Mouse (Mus musculus) left cerebral cortex, postnatal 4 days (tissue): Measurements from ENCODE around the gene Hscb. TPM values are rescaled to one million over a fixed set of nuclear protein-coding genes. Genes with fewer than 3 reads are reported as not detected.
"Not testable (repeated sequence)": the region's sequence is repeated elsewhere in the genome, so short reads cannot be mapped to it uniquely, and the experiment has no call there.

Experiments used
- DNase-seq: peaks from one replicate; pipeline ENCODE4 v3.0.0-alpha.2; 2022
- intact Hi-C: fragments of 180-260 bp; cut with DNase I; formaldehyde crosslinking; loops from one replicate; pipeline ENCODE4 v1.15.1; 2025
- total RNA-seq, 2 experiments: library from RNA; stranded (reverse); gene quantifications; 2 replicates each; pipeline ENCODE4 v1.2.3; 2021

Gene Hscb
- total RNA-seq, result 1 to 10 TPM; 6.3 to 8.0 TPM

DNA sequence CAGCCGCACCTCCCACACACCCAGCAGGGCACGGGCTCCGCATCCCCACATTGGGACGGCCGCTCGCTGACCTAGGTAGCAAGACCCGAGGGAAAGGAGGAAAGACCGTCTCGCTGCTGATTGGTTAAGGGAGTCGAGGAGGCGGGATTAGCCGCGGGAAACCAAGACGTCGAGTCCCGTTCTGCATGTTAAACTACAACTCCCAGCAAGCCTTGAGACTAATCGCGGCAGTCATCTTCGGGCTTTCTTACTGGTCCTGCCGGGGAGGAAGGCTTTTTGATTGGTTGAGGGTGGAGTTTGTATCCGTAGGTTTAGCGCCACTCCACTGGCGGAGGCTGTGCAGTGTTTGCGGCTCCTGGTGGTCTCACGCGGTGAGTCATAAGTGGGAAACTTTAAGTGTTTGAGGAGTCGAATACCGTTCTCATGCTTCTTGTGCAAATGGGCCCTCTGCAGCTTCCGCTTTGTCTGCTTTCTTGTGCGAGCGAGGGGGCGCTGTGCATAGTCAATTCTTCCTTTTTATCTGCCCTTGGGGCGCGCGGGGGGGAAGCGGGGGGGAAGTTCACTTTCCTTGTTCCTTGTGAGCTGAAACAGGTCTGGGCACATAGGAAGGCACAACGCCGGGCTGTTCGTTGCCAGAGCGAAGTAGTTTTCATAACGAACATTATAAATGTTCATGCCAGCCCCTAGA is at the start of gene Hscb, which contains the start of gene Chek2:
Gene Hscb, minus strand, starts transcription at position 100 of the 688 bp plus-strand sequence.
Gene Chek2, plus strand, starts transcription at position 302 of the 688 bp plus-strand sequence.
- intact Hi-C loops, result loop anchor here (5.0 to 10.0 kb wide), 2 partner anchors 82 to 415 kb away; no protein-coding TSS in a partner anchor
- peak; percentile 96 for DNase-seq

DNA sequence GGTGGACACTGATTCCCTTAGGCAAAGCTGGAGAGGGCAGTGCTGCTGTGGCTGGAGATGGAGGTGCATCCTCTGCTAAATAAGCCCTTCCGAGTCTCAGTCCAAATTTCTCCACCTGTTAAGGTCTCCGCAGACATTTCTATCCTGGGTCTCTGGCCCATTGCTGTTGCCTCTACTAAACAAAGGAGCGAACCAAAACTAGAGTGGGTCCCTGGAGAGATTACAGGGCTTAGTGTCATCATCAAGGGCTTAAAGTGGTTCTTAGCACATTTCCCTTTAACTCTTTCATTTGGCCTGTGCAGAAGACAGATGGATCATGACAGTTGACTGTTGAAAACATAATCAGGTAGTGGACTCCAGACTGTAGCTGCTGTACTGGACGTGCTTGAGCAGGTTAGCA is 49.0 kb upstream of the Hscb start:
- DNase-seq, result no peak
- intact Hi-C loops, result no loop called here

DNA sequence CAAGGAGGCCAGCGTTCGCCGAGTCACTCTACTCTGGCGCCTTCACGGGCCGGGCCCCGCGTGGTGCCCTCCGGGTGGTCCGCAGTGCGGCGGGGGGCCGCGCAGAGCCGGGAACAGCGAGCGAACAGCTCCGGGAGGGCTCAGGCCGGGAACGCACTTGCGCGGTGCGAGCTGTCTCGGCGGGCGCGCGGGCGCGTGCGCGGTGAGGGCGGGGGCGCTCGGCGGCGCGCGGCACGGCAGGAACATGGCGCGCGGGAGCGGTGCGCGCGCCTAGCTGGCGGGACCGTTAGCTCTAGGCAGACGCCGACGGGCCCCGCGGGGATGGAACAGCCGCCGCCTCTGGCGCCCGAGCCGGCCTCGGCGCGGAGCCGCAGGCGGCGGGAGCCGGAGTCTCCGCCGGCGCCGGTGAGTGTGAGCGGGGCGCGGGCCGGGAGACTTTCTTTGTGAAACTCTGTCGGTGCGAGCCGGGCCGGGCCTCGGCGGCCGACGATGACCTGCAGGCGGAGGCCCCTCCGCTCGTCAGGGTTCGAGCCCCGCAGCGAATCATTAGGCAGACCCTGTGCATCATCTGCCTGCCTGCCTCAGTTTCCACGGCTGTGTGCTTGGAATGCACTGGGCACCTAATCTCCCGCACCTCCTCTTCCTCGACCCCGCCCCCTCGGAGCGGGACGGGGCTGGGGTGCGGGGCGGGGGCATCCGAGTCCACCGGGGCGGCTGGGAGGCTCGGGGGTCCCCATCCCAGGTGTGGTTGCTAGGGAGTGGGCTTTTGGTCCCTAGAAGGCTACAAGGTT is 40.2 kb upstream of the Hscb start, which contains the start of gene Ttc28:
Gene Ttc28, plus strand, starts transcription at position 220 of the 791 bp plus-strand sequence.
- DNase-seq, result peak; percentile 90
- intact Hi-C loops, result no loop called here

DNA sequence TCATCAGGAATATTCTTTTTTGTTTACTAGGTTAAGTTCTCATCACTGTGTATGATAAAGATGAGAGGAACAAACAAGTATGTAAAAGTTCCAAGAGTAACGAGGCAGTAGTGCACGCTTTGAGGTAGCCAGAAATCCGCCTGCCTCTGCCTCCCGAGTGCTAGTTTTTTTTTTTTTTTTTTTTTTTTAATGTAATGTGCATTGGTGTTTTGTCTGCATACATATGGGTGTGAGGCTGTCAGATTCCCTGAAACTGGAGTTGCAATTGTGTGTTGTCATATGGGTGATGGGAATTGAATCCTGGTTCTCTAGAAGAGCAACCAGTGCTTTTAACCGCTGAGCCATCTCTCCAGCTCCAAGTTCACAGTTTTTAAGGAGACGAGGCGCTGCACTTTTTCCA is 39.5 kb upstream of the Hscb start:
- intact Hi-C loops, result no loop called here
- no peak for DNase-seq

DNA sequence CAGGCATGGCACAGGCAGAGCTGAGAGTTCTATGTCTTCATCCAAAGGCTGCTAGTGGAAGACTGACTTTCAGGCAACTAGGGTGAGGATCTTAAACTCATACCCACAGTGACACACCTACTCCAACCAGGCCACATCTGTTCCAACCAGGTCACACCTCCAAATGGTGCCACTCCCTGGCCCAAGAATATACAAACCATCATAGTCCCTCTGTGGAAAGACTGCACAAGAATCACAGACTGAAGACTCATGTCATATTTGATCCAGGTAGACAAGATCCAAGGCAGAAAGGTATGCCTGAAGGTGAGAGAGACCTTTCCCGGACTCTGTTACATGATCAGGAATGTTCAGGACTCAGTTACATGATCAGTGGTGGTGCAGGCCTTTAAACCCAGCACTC is 38.9 kb upstream of the Hscb start:
- intact Hi-C loops, DNase-seq: not testable (repeated sequence)

DNA sequence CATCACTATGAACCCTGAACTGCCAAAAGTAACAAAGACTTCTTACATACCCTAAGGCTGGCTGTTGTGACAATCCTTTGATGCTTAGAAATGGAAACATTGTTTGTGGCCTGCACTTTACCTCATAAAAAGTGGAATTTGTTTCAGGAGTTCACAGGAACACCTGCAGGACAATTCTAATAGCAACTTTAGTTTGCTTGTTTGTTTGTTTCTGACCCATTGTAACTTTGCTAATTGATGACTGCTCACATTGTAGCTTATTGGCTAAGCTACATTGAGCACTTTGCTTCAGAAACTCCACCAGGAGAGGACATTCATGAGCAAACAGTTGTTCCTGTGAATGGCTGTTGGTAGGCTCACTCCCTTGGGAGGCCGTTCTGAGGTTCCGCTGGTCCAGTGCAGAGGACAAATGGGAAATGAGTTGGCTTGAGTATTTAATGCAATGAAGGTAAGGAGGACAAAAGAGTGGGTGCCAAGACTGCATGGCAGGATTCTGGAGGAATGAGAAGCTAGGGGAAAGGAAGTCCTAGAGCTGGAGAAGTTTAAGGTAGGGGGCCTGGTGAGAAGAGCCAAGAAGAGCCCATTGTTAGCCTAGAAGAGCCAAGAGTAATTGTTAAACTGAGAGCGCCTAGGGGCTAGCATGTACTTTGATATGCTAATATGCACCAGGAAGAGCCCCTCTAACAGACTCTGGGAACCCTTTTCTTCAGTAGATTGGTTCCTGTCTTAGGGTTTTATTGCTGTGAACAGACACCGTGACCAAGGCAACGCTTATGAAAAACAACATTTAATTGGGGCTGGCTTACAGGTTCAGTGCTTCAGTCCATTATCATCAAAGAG is 38.3 kb upstream of the Hscb start:
- DNase-seq, result no peak
- intact Hi-C loops, result no loop called here

DNA sequence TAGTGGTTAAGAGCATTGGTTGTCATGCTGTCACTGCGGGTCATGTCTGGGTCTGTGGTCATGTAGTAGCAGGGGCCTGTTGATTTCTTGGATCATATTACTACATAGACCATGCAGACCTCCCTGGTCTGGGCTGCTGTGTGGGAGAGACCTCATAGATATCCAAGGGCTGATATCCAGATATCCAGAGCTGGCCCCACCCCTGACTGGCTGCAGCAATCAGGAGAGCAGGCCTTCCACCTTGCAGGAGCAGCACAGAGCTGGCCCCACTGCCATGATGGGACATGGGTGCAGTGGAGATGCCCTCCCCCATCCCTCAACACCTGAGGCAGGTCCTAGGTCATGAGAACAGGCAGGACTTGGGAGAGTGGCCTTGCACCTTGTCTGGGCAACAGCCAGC is 35.7 kb upstream of the Hscb start:
- intact Hi-C loops, result no loop called here
- no peak for DNase-seq

DNA sequence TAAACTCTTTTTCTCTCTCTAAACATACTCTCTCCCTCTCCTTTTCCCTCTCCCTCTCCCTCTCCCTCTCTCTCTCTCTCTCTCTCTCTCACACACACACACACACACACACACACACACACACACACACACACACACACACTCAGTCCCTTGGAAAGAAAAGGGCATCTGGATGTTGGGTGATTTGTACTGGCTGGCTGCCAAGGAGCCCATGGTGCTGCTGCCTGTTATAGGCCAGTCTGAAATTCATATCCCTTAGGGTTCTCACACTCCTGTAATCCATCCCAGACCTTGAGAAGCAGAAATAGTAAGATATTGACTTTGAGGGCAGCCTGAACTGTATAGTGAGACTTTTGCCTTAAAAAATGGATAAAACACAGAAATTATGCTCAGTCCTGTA is 35.1 kb upstream of the Hscb start:
- DNase-seq, result peak; percentile 67
- intact Hi-C loops, result no loop called here

DNA sequence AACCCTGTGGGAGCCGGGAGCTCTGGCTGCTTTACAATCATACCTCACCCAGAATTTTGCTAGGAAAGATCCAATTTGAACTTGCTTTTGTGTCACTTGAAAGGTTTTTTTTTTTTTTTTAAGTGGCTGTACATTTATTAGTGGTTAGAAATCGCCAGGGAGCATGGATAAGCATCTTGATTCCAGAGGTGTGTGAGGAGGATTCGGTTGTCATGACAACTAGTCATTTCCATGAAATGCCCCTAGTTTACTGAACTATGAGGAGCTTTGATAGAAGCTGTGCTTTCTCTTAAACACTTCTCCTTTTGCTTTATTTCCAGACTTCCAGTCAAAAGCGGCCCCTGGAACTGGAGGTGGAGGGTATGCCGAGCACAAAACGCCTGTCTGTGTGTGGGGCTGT is 33.6 kb upstream of the Hscb start:
- no peak for DNase-seq
- intact Hi-C loops, result no loop called here

DNA sequence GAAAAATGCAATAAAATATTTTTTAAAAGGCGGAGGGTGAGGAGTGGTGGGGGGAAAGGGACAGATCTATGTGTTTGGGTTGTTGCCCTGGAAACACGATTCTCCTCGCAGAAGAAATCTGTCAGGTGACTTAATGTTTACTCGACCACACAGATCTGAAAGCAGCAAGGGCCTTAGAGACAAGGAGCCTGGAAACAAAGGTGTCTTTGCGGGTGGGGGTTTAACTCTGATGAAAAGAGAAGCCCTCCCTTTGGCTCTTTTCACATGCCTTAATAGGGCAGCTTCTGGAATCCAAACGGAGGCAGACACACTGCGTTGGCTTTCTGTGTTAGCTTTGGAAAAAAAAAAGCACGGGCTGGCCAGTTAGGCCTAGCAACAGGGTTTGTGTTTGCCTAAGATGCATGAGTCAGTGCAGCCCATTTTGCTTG is 29.7 kb upstream of the Hscb start:
- intact Hi-C loops, result no loop called here
- no peak for DNase-seq

DNA sequence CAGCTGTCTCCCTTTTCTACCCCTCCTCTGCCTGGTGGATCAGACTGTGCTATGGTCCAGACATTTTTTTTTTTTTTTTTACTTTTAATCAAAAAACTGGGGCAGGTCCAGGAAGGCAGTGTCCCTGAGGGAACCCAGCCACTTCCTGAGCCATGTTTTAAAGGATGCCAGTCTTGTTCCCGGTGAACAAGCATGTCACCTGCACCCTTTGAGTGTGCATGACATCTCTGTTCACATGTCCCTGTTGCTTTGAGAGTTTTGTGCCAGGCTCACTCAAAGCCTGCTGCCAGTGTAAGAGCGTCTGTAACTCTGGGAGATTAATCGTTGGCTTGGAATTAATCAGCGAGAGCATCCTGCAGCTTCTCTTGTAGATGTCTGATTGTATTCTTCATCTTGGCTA is 28.9 kb upstream of the Hscb start:
- intact Hi-C loops, result no loop called here
- no peak for DNase-seq

DNA sequence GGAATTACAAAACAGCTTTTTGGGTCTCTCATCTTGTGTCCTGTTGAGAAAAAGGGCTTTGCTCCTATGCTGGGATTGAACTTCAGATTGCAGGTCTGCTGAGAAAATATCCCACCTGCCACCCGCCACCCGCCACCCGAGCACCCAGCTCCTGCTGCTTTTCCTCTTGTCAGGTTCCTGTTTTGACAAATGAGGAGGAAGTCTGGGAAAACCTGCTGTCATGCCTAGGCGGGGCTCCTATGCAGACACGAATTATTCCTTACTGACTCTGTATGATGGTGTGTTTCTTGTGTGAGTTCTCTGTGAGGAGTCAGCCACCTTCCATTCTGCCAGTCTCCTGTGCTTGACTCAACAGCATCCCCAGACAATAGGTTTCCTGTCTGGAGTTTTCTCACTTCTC is 20.9 kb upstream of the Hscb start:
- intact Hi-C loops, result no loop called here
- DNase-seq, result no peak

DNA sequence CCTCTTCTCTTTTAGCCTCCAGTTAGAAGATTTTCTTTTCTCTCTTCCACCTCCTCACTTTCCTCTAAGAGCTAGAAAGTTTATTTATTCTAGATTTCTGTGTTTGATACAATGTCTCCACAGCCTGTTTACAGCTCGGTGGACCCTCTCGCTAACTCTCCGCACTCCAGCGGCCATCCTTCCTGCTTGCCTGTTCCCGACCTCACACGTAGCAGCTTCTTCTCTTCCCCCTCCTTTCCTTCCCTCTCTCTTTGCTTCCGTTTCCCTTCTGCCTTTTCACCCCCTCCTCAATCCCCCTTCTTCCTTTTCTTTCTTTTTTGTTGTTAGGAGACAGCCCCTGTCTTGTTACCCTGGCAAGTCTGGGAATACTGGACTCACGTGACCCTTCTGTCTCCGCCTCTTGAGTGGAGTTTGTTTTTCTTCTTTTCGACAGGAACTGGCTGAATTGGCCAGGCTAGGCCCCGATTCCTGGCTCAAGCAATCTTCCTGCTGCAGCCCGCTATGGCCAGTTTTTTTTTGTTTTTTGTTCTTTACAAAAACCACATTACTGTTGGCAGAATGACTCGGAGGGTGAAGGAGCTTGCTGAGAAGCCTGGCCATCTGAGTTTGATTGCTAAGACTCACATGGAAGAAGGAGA is 19.6 kb upstream of the Hscb start:
- DNase-seq, result peak; percentile 34
- intact Hi-C loops, result loop anchor here (5.0 kb wide), 1 partner anchor 408 kb away; no protein-coding TSS in a partner anchor

DNA sequence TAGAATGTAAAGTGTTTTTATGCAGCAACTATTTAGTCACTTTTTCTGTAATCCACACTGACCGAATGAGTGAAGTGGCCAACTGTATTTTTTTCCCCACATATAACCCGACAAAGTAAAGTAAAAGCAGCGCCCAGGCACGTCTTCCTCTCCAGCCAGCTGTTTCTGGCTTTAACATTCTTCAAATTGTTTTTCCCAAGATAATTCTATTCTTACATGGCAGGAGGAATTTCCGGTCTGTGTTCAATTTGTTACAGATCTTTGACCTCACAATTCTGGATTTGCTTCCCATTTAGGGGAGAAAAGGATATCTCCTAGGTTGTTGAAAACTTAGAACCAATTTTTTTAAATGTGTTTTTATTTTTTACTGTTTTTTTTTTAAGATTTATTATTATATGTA is 17.5 kb upstream of the Hscb start:
- intact Hi-C loops, result loop anchor here (5.0 kb wide), 1 partner anchor 410 kb away; no protein-coding TSS in a partner anchor
- no peak for DNase-seq

DNA sequence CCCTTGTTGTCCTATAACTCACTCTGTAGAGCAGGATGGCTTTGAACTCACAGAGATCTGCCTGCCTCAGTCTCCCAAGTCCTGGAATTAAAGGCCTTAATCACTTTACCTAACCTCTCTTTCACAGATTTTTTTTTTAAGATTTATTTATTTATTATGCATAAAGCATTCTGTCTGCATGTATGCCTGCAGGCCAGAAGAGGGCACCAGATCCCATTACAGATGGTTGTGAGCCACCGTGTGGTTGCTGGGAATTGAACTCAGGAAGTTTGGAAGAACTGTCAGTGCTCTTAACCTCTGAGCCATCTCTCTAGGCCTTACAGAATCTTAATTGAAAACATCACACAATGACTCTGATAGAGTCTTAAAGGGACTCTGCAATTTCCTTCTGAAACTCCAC is 13.4 kb upstream of the Hscb start:
- intact Hi-C loops, result no loop called here
- no peak for DNase-seq

DNA sequence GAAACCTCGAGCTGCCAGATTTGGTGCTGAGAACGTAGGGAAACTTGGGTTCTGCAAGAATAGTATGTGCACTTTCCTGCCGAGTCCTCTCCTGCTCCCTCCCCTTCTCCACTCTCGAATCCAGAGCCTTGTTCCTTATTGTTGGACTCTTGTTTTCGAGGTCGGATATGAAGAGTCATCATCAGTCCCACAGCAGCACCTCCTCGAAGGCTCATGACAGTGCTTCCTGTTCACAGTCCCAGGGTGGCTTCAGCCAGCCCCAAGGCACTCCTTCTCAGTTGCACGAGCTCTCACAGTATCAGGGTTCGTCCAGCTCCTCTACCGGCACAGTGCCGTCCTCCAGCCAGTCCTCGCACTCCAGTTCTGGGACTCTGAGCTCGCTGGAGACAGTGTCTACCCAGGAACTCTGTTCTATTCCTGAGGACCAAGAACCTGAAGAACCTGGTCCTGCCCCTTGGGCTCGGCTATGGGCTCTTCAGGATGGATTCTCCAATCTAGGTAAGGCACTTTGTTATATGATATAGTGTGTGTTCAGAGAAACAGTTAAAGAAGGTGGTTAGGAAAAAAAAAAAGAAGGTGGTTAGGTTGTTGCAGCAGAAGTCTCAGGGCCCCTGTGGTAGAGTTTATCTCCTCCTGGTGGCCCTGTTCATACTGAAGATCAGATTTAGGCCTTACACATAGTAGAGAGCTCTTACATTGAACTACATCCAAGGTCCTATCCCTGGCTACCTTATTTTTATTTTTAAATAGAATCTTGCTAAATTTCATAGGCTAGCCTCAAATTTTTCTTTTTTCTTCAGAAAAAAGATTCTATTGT is 1.7 kb upstream of the Hscb start:
- intact Hi-C loops, result no loop called here
- DNase-seq, result no peak

DNA sequence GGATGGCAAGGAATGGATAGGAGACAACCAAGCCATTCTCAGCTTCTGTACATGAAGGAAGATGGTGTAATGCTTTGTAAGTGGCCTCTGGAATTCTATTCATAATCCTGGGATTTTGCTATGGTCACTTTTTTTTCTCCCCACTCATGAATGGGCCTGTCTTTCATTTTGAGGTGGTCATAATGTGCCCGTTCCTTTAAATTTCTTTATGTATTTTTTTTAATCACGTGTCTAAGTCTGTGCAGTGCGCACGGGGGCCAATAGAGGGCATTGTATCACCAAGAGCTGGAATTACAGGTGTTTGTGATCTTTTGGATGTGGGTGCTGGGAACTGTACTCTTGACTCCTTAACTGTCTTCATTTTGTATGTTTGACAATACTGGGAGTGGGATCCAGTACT is 888 bp upstream of the Hscb start:
- intact Hi-C loops, result no loop called here
- peak; percentile 38 for DNase-seq

DNA sequence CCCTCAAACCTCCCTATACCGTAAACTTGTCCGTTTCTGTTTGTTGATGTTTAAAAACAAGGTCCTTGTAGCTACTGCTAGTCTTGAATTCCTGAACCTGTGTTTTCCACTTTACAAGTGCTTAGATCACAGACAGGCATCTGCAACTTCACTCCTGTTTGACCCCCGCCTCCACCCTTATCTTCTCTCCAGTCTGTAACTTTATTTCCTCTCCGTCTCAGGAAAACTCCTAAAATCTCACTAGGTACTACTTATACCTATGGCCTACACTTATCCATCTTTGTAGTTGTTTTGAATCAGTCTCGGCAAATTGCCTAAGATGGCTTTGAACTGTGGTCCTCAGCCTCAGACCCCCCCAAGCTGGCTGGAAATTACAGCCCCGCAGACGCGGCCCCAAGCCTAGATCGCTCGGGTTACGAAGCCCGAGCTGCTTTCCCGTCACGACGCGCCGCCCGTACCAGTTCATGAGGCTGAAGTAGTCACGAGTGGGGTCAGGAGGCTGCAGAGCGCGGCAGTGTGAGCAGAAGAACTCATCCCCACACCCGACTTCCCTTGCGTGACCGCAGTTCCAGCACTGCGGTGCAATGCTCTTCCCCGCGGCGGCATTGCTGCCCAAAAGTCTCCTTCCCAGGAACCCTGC is 419 bp downstream of the Hscb start:
- intact Hi-C loops, result loop anchor here (5.0 to 10.0 kb wide), 2 partner anchors 83 to 416 kb away; no protein-coding TSS in a partner anchor

DNA sequence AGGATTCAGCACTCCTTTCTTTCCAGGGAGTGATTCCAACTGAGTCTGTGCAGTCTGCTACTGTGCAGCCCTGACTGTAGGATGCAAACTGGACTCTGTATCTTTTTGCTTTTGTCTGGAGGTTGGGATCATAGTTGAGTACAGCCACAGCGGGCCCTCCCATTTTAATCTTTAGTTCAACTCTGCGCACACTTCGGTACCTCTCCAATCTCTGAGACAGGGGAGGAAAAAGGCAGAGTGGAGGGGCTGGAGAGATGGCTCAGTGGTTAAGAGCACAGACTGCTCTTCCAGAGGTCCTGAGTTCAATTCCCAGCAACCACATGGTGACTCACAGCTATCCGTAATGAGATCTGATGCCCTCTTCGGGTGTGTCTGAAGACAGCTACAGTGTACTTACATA is 1.6 kb downstream of the Hscb start:
- DNase-seq, result not testable (repeated sequence)
- intact Hi-C loops, result loop anchor here (5.0 to 10.0 kb wide), 2 partner anchors 84 to 417 kb away; no protein-coding TSS in a partner anchor

More for the DNA sequence above, 419 bp downstream of the Hscb start:
- DNase-seq, result no peak
